Mouse (Mus musculus): Measurements from ENCODE around the gene Maob. TPM values are rescaled to one million over a fixed set of nuclear protein-coding genes. Genes with fewer than 3 reads are reported as not detected.

Maob gene
- total and polyA plus RNA-seq, 3 experiments, result not detected

DNA sequence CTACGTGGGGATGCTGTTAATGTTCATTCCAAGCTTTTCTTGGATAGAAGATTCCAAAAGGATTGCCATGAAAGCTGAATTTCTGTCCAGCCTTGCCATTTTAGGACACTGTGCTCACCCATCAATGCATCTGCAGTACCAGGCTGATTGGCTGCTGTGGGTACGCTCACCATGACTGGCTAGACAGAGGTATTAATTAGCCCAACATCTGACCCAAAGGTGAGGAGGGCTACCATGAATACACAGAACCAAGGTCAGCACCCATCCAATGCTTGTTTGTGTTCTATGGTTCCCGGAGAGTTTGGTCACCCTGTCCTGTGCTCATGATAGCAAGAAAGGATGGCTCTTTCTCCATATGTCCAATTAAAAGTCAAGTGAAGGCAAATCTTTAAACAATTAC lies 1.2 kb downstream of the Maob start:
- Histone ChIP-seq H3K27me3 (ENCODE audit: control insufficient read depth in 1 of 2, insufficient read depth in 2 of 2, low read length in 2 of 2) (no peaks in the 10 kb centered on the region), H3K9me3 (replicated peaks; ENCODE audit: insufficient read depth, low read length) (no peaks in the 10 kb centered on the region), H3K79me2 (ENCODE audit: control insufficient read depth, insufficient read depth, low read length, poor library complexity) (no peaks in the 10 kb centered on the region), H3K9ac (ENCODE audit: control insufficient read depth, low read depth, low read length, poor library complexity, severe bottlenecking) (no peak overlapping the region), H3K4me3 (ENCODE audit: control insufficient read depth in 1 of 2, insufficient read depth in 1 of 2, low read depth in 2 of 2, low read length in 2 of 2) (no peak overlapping the region), H3K36me3 (ENCODE audit: control insufficient read depth in 1 of 2, insufficient read depth in 2 of 2, low read length in 2 of 2) (no peaks in the 10 kb centered on the region), H3K27ac (ENCODE audit: control insufficient read depth, low read depth, low read length) (no peak overlapping the region), H3K4me1 (ENCODE audit: control insufficient read depth in 1 of 2, insufficient read depth in 2 of 2, low read length in 2 of 2) (no peaks in the 10 kb centered on the region)
- no peak for DNase-seq (ENCODE audit: low read depth, low spot score)
- TF ChIP-seq E2F4 (IDR thresholded peaks at IDR 0.05; ENCODE audit: borderline replicate concordance, low read depth, low read length), result no peak
- TF ChIP-seq MXI1 (IDR thresholded peaks at IDR 0.05; ENCODE audit: low read depth, low read length), result no peak
- no peak for TF ChIP-seq TBP (IDR thresholded peaks at IDR 0.05; ENCODE audit: low read depth, low read length)
- no peak for TF ChIP-seq MAFK (IDR thresholded peaks at IDR 0.05; ENCODE audit: borderline replicate concordance, low read depth, low read length)
- no peak for TF ChIP-seq USF2 (IDR thresholded peaks at IDR 0.05; ENCODE audit: borderline replicate concordance in 1 of 2, insufficient read depth in 1 of 2, low read depth in 1 of 2, low read length in 2 of 2)
- TF ChIP-seq NELFE (IDR thresholded peaks at IDR 0.05; ENCODE audit: low read depth, low read length), result no peak
- no peak for TF ChIP-seq TAL1 (IDR thresholded peaks at IDR 0.05; ENCODE audit: low read length)
- TF ChIP-seq CHD2 (IDR thresholded peaks at IDR 0.05; ENCODE audit: low read length), result no peak
- no peak for TF ChIP-seq RCOR1 (IDR thresholded peaks at IDR 0.05; ENCODE audit: low read depth, low read length)
- no peak for TF ChIP-seq ZKSCAN1 (IDR thresholded peaks at IDR 0.05; ENCODE audit: low read depth, low read length)

DNA sequence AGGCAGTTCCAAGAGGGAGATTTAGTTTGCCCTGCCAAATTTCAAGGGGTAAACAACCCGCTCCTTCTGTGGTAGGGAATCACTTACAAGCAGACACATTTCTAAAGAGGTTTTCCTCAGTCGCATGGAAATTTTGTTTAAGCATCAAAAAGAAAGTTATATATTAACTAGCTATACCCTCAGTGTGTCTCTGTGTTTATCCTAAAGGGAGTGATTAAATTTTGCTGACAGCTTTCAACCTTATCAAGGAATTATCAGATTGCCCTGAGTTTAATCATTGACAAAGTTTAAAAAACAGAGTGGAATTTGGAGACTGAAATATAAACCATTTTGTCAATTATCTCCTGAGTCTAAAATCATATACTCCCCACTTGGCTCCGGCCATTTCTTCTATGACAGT lies 5.1 kb downstream of the Maob start:
- no peak overlapping the region for H3K27ac ChIP-seq (ENCODE audit: control insufficient read depth, low read depth, low read length)
- no peak for TF ChIP-seq BHLHE40 (IDR thresholded peaks at IDR 0.05; ENCODE audit: borderline replicate concordance, low read depth, low read length)
- TF ChIP-seq POLR2A (IDR thresholded peaks at IDR 0.05; ENCODE audit: control insufficient read depth in 1 of 2, insufficient read depth in 1 of 2, low read depth in 1 of 2, low read length in 2 of 2, poor library complexity in 1 of 2), result no peak
- no peak for TF ChIP-seq MEF2A (IDR thresholded peaks at IDR 0.05; ENCODE audit: extremely low read depth, insufficient replicate concordance, low read depth, low read length, poor library complexity, severe bottlenecking)
- no peak for TF ChIP-seq NELFE (IDR thresholded peaks at IDR 0.05; ENCODE audit: low read depth, low read length)
- no peak for TF ChIP-seq ZKSCAN1 (IDR thresholded peaks at IDR 0.05; ENCODE audit: low read depth, low read length)
- TF ChIP-seq ZC3H11A (IDR thresholded peaks at IDR 0.05; ENCODE audit: low read depth, low read length), result no peak
- H3K9me3 ChIP-seq (replicated peaks; ENCODE audit: insufficient read depth, low read length), result no peaks in the 10 kb centered on the region
- H3K4me3 ChIP-seq (ENCODE audit: control insufficient read depth in 1 of 2, insufficient read depth in 1 of 2, low read depth in 2 of 2, low read length in 2 of 2), result no peak overlapping the region
- no peaks in the 10 kb centered on the region for H3K4me1 ChIP-seq (ENCODE audit: control insufficient read depth in 1 of 2, insufficient read depth in 2 of 2, low read length in 2 of 2)
- no peak for DNase-seq (ENCODE audit: low read depth, low spot score)
- H3K36me3 ChIP-seq (ENCODE audit: control insufficient read depth in 1 of 2, insufficient read depth in 2 of 2, low read length in 2 of 2), result no peaks in the 10 kb centered on the region
- no peaks in the 10 kb centered on the region for H3K79me2 ChIP-seq (ENCODE audit: control insufficient read depth, insufficient read depth, low read length, poor library complexity)
- H3K9ac ChIP-seq (ENCODE audit: control insufficient read depth, low read depth, low read length, poor library complexity, severe bottlenecking), result no peak overlapping the region
- H3K27me3 ChIP-seq (ENCODE audit: control insufficient read depth in 1 of 2, insufficient read depth in 2 of 2, low read length in 2 of 2), result no peaks in the 10 kb centered on the region

DNA sequence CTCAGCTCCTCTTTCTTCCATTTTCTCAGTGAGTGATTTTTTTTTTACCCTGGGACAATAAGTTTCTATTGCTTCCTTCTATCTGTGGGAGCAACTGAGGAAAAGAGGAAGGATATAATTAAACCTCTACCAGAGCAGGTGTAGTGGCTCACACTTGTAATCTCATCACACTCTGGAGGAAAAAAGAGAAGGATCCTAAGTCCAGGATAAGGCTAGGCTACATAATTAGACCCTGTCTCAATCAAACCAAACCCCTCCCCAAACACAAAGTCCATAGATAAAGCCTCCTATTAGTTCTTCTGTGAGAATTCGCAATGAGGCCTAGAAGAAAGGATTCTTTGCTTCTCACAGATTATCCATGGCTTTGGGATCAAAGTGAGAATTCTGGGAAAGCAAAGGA lies 49.7 kb downstream of the Maob start:
- H3K36me3 ChIP-seq (ENCODE audit: control insufficient read depth in 1 of 2, insufficient read depth in 2 of 2, low read length in 2 of 2), result no peaks in the 10 kb centered on the region
- no peaks in the 10 kb centered on the region for H3K27me3 ChIP-seq (ENCODE audit: control insufficient read depth in 1 of 2, insufficient read depth in 2 of 2, low read length in 2 of 2)
- no peak overlapping the region for H3K27ac ChIP-seq (ENCODE audit: control insufficient read depth, low read depth, low read length)
- DNase-seq (ENCODE audit: low read depth, low spot score), result no peak
- no peaks in the 10 kb centered on the region for H3K4me1 ChIP-seq (ENCODE audit: control insufficient read depth in 1 of 2, insufficient read depth in 2 of 2, low read length in 2 of 2)
- no peaks in the 10 kb centered on the region for H3K9me3 ChIP-seq (replicated peaks; ENCODE audit: insufficient read depth, low read length)
- no peak overlapping the region for H3K9ac ChIP-seq (ENCODE audit: control insufficient read depth, low read depth, low read length, poor library complexity, severe bottlenecking)
- H3K79me2 ChIP-seq (ENCODE audit: control insufficient read depth, insufficient read depth, low read length, poor library complexity), result no peaks in the 10 kb centered on the region
- H3K4me3 ChIP-seq (ENCODE audit: control insufficient read depth in 1 of 2, insufficient read depth in 1 of 2, low read depth in 2 of 2, low read length in 2 of 2), result no peak overlapping the region
- TF ChIP-seq MXI1 (IDR thresholded peaks at IDR 0.05; ENCODE audit: low read depth, low read length) (no peak), RAD21 (IDR thresholded peaks at IDR 0.05; ENCODE audit: low read depth, low read length) (no peak), GATA1 (IDR thresholded peaks at IDR 0.05; ENCODE audit: low read depth, low read length) (no peak), MYB (IDR thresholded peaks at IDR 0.05; ENCODE audit: low read depth, low read length) (no peak), ZMIZ1 (IDR thresholded peaks at IDR 0.05; ENCODE audit: low read depth, low read length) (no peak), ZC3H11A (IDR thresholded peaks at IDR 0.05; ENCODE audit: low read depth, low read length) (no peak), USF2 (IDR thresholded peaks at IDR 0.05; ENCODE audit: borderline replicate concordance in 1 of 2, insufficient read depth in 1 of 2, low read depth in 1 of 2, low read length in 2 of 2) (no peak), NRF1 (IDR thresholded peaks at IDR 0.05; ENCODE audit: insufficient read depth, low read depth, low read length, poor library complexity, severe bottlenecking) (no peak), EP300 (IDR thresholded peaks at IDR 0.05; ENCODE audit: low read depth in 1 of 2, low read length in 2 of 2) (no peak), KAT2A (conservative IDR thresholded peaks at IDR 0.05; ENCODE audit: low read depth, low read length) (no peak), POLR2AphosphoS2 (IDR thresholded peaks at IDR 0.05; ENCODE audit: low read length) (no peak), GABPA (IDR thresholded peaks at IDR 0.05; ENCODE audit: low read depth, low read length) (no peak), MAZ (IDR thresholded peaks at IDR 0.05; ENCODE audit: low read depth, low read length) (no peak), ELF1 (IDR thresholded peaks at IDR 0.05; ENCODE audit: low read depth, low read length) (no peak), HCFC1 (IDR thresholded peaks at IDR 0.05; ENCODE audit: low read depth, low read length) (no peak)
